Mouse (Mus musculus) CH12.LX (cell line): ENCODE measurements around the gene Acsbg2. TPM values are rescaled to one million over a fixed set of nuclear protein-coding genes. Genes with fewer than 3 reads are reported as not detected.

Experiments used
- DNase-seq: peaks from one replicate; pipeline ENCODE4 v3.0.0-alpha.2; 2013; ENCODE audit errors: extremely low read depth
- H3K27ac ChIP-seq: 2 replicates; pipeline ENCODE4 v1.5.1; 2012; ENCODE audit warnings: low read depth, mild to moderate bottlenecking, control low read depth, moderate library complexity; ENCODE audit not compliant: insufficient read depth
- H3K27me3 ChIP-seq: replicated peaks from 2 replicates; pipeline ENCODE3; 2012; ENCODE audit warnings: inconsistent platforms
- H3K36me3 ChIP-seq, 2 experiments: replicated peaks in 1 of 2; 2 replicates each; pipeline versions ENCODE3 to v1.6.1; 2012; ENCODE audit warnings: inconsistent platforms in 1 of 2, low read length in 1 of 2, mild to moderate bottlenecking in 1 of 2, mixed read lengths in 1 of 2, moderate library complexity in 1 of 2; ENCODE audit not compliant: control insufficient read depth in 1 of 2, insufficient read depth in 1 of 2
- H3K4me1 ChIP-seq, 2 experiments: 2 replicates each; pipeline ENCODE4 v1.6.1; 2012; ENCODE audit warnings: inconsistent platforms in 1 of 2, moderate library complexity in 1 of 2; ENCODE audit not compliant: insufficient read depth in 2 of 2, control insufficient read depth in 1 of 2
- H3K4me2 ChIP-seq: 2 replicates; pipeline ENCODE4 v1.6.1; 2012; ENCODE audit warnings: low read depth, mild to moderate bottlenecking, control low read depth; ENCODE audit not compliant: poor library complexity, insufficient read depth, severe bottlenecking
- H3K4me3 ChIP-seq, 3 experiments: fragments of 150-350 bp in 1 of 3; sonication (generic) in 1 of 3; replicated peaks in 1 of 3; 2 replicates each; pipeline versions ENCODE3 to v1.5.1; 2011 to 2012; ENCODE audit warnings: low read depth in 2 of 3, low read length in 2 of 3, mild to moderate bottlenecking in 2 of 3, moderate library complexity in 2 of 3, control low read depth in 1 of 3, improper control_type of control experiment in 1 of 3, inconsistent platforms in 1 of 3, mixed read lengths in 1 of 3; ENCODE audit not compliant: poor library complexity in 1 of 3
- H3K79me2 ChIP-seq: replicated peaks from 2 replicates; pipeline ENCODE4 v1.6.1; 2012; ENCODE audit warnings: mild to moderate bottlenecking, moderate library complexity; ENCODE audit not compliant: control insufficient read depth, poor library complexity, insufficient read depth, severe bottlenecking; ENCODE audit errors: extremely low read depth
- H3K9ac ChIP-seq: 2 replicates; pipeline ENCODE4 v1.6.1; 2012; ENCODE audit warnings: low read depth, mild to moderate bottlenecking, control low read depth, moderate library complexity; ENCODE audit not compliant: insufficient read depth
- H3K9me3 ChIP-seq: replicated peaks from 2 replicates; pipeline ENCODE3; 2012; ENCODE audit warnings: low read length, inconsistent platforms, mixed read lengths
- BHLHE40 ChIP-seq: IDR thresholded peaks from 2 replicates; pipeline ENCODE4 v1.6.1; 2011; ENCODE audit warnings: mild to moderate bottlenecking, low read depth, low read length, improper control_type of control experiment
- CHD2 ChIP-seq: IDR thresholded peaks from 2 replicates; pipeline ENCODE4 v1.6.1; 2011; ENCODE audit warnings: low read length, improper control_type of control experiment
- CTCF ChIP-seq, 2 experiments: IDR thresholded peaks in 1 of 2; conservative IDR thresholded peaks in 1 of 2; 2 replicates each; pipeline ENCODE4 v1.5.1; 2011 to 2012; ENCODE audit warnings: low read depth in 2 of 2, low read length in 2 of 2, improper control_type of control experiment in 1 of 2, inconsistent platforms in 1 of 2, mild to moderate bottlenecking in 1 of 2, moderate library complexity in 1 of 2
- E2F4 ChIP-seq: IDR thresholded peaks from 2 replicates; pipeline ENCODE4 v1.6.1; 2011; ENCODE audit warnings: low read depth, low read length, improper control_type of control experiment; ENCODE audit not compliant: insufficient replicate concordance
- EP300 ChIP-seq: IDR thresholded peaks from 2 replicates; pipeline ENCODE4 v1.6.1; 2011; ENCODE audit warnings: low read length, improper control_type of control experiment
- HCFC1 ChIP-seq: IDR thresholded peaks from 2 replicates; pipeline ENCODE4 v1.6.1; 2012; ENCODE audit warnings: low read depth, mild to moderate bottlenecking, inconsistent platforms, low read length, improper control_type of control experiment
- IRF4 ChIP-seq: IDR thresholded peaks from 2 replicates; pipeline ENCODE4 v1.6.1; 2014; ENCODE audit warnings: low read depth, mild to moderate bottlenecking, inconsistent platforms, low read length, improper control_type of control experiment
- JUN ChIP-seq: IDR thresholded peaks from 2 replicates; pipeline ENCODE4 v1.6.1; 2011; ENCODE audit warnings: low read depth, mild to moderate bottlenecking, low read length, improper control_type of control experiment, moderate library complexity; ENCODE audit not compliant: insufficient read depth
- JUND ChIP-seq: conservative IDR thresholded peaks from 2 replicates; pipeline ENCODE4 v1.6.1; 2011; ENCODE audit warnings: low read depth, low read length, improper control_type of control experiment
- KAT2A ChIP-seq: IDR thresholded peaks from 2 replicates; pipeline ENCODE4 v1.6.1; 2012; ENCODE audit warnings: low read length, improper control_type of control experiment, inconsistent platforms; ENCODE audit not compliant: insufficient replicate concordance
- MAFK ChIP-seq: IDR thresholded peaks from 2 replicates; pipeline ENCODE4 v1.6.1; 2011; ENCODE audit warnings: low read length, improper control_type of control experiment; ENCODE audit not compliant: insufficient replicate concordance
- MAX ChIP-seq: IDR thresholded peaks from 2 replicates; pipeline ENCODE4 v1.6.1; 2011; ENCODE audit warnings: low read length, improper control_type of control experiment
- MAZ ChIP-seq: IDR thresholded peaks from 2 replicates; pipeline ENCODE4 v1.6.1; 2012; ENCODE audit warnings: low read depth, mild to moderate bottlenecking, inconsistent platforms, low read length, improper control_type of control experiment, moderate library complexity
- MEF2A ChIP-seq: IDR thresholded peaks from 2 replicates; pipeline ENCODE4 v1.6.1; 2014; ENCODE audit warnings: low read depth, mild to moderate bottlenecking, inconsistent platforms, low read length, improper control_type of control experiment, borderline replicate concordance
- MXI1 ChIP-seq: IDR thresholded peaks from 2 replicates; pipeline ENCODE4 v1.6.1; 2011; ENCODE audit warnings: mild to moderate bottlenecking, low read depth, low read length, improper control_type of control experiment
- MYC ChIP-seq: IDR thresholded peaks from 2 replicates; pipeline ENCODE4 v1.6.1; 2011; ENCODE audit warnings: low read depth, mild to moderate bottlenecking, improper control_type of control experiment, low read length
- NELFE ChIP-seq: IDR thresholded peaks from 2 replicates; pipeline ENCODE4 v1.6.1; 2011; ENCODE audit warnings: low read depth, low read length, improper control_type of control experiment
- NRF1 ChIP-seq: IDR thresholded peaks from 2 replicates; pipeline ENCODE4 v1.6.1; 2014; ENCODE audit warnings: low read depth, mild to moderate bottlenecking, inconsistent platforms, low read length, improper control_type of control experiment, moderate library complexity
- PAX5 ChIP-seq: IDR thresholded peaks from 2 replicates; pipeline ENCODE4 v1.6.1; 2012; ENCODE audit warnings: low read length, inconsistent platforms, mixed read lengths
- POLR2A ChIP-seq: IDR thresholded peaks from 2 replicates; pipeline ENCODE4 v1.6.1; 2011; ENCODE audit warnings: low read depth, mild to moderate bottlenecking, improper control_type of control experiment, low read length
- POLR2AphosphoS2 ChIP-seq: IDR thresholded peaks from 2 replicates; pipeline ENCODE4 v1.6.1; 2011; ENCODE audit warnings: low read depth, low read length, improper control_type of control experiment
- RAD21 ChIP-seq: IDR thresholded peaks from 2 replicates; pipeline ENCODE4 v1.6.1; 2011; ENCODE audit warnings: low read depth, mild to moderate bottlenecking, low read length, improper control_type of control experiment, moderate library complexity
- RCOR1 ChIP-seq: conservative IDR thresholded peaks from 2 replicates; pipeline ENCODE4 v1.6.1; 2012; ENCODE audit warnings: low read depth, mild to moderate bottlenecking, inconsistent platforms, low read length, improper control_type of control experiment
- SIN3A ChIP-seq: IDR thresholded peaks from 2 replicates; pipeline ENCODE4 v1.6.1; 2012; ENCODE audit warnings: low read length, improper control_type of control experiment, inconsistent platforms
- SMC3 ChIP-seq: IDR thresholded peaks from 2 replicates; pipeline ENCODE4 v1.6.1; 2011; ENCODE audit warnings: low read depth, low read length, improper control_type of control experiment
- USF1 ChIP-seq: IDR thresholded peaks from 2 replicates; pipeline ENCODE4 v1.6.1; 2014; ENCODE audit warnings: low read depth, mild to moderate bottlenecking, inconsistent platforms, low read length, improper control_type of control experiment
- ZC3H11A ChIP-seq: IDR thresholded peaks from 2 replicates; pipeline ENCODE4 v1.6.1; 2012; ENCODE audit warnings: low read depth, mild to moderate bottlenecking, inconsistent platforms, low read length, improper control_type of control experiment
- ZKSCAN1 ChIP-seq: IDR thresholded peaks from 2 replicates; pipeline ENCODE4 v1.6.1; 2012; ENCODE audit warnings: low read depth, inconsistent platforms, low read length, improper control_type of control experiment, borderline replicate concordance
- ZMIZ1 ChIP-seq: IDR thresholded peaks from 2 replicates; pipeline ENCODE4 v1.6.1; 2012; ENCODE audit warnings: low read depth, mild to moderate bottlenecking, inconsistent platforms, low read length, improper control_type of control experiment
- ZNF384 ChIP-seq: IDR thresholded peaks from 2 replicates; pipeline ENCODE4 v1.6.1; 2012; ENCODE audit warnings: low read depth, low read length, improper control_type of control experiment, inconsistent platforms
- dilution Hi-C: fragments of 300-500 bp; cut with MboI; formaldehyde crosslinking; loops from 2 replicates; pipeline ENCODE4 v1.14.3; 2020; ENCODE audit warnings: low sequenced_read_pairs; ENCODE audit not compliant: extremely low pct_unique_long_range_greater_than_20kb, extremely low pct_ligation_motif_present
- in situ Hi-C: fragments of 300-500 bp; cut with MboI; formaldehyde crosslinking; loops from 3 replicates; pipeline ENCODE4 v1.14.3; 2019; ENCODE audit warnings: low sequenced_read_pairs, low pct_ligation_motif_present, low pct_unique_long_range_greater_than_20kb, mixed read lengths
- polyA plus RNA-seq: library from polyadenylated mRNA; unstranded; fragments of >175 nt; gene quantifications from 2 replicates; pipeline ENCODE4 v1.2.1, GENCODE M21; 2012; ENCODE audit warnings: low read depth; ENCODE audit not compliant: insufficient read length
- total RNA-seq, 2 experiments: library from RNA; depleted of rRNA; stranded (reverse); fragments of 300-350 nt in 1 of 2; fragments of >200 nt in 1 of 2; gene quantifications; 2 replicates each; pipeline ENCODE4 v1.2.3; 2012 to 2014

Acsbg2 gene
- total and polyA plus RNA-seq, 3 experiments: not detected

GRCm38 (mm10) chr17:56832918-56833317, 41.3 kb downstream of the Acsbg2 start:
- TF ChIP-seq USF1: no peak
- no peak for TF ChIP-seq JUN
- TF ChIP-seq ZC3H11A: no peak
- TF ChIP-seq ZMIZ1: no peak
- no peak for TF ChIP-seq POLR2A
- no peak for TF ChIP-seq MYC
- TF ChIP-seq HCFC1: no peak
- no peak for TF ChIP-seq NRF1
- no peak for TF ChIP-seq EP300
- TF ChIP-seq E2F4: no peak
- TF ChIP-seq RAD21: no peak
- no peak for TF ChIP-seq PAX5
- no peak for TF ChIP-seq NELFE
- TF ChIP-seq JUND: no peak
- TF ChIP-seq IRF4: no peak
- no peak for DNase-seq
- Histone ChIP-seq H3K9ac (no peak overlapping the region), H3K27ac (no peak overlapping the region), H3K27me3 (peaks cover 80% of the 10 kb centered on the region), H3K9me3 (no peaks in the 10 kb centered on the region), H3K4me3 (no peak overlapping the region), H3K4me1 (peaks cover 0 to 4% of the 10 kb centered on the region in 2 experiments; a peak in 2 of 4 replicates), H3K4me2 (no peak overlapping the region), H3K79me2 (no peaks in the 10 kb centered on the region), H3K36me3 (no peaks in the 10 kb centered on the region)
- in situ Hi-C loops (no loop called here), dilution Hi-C loops (no loop called here)

GRCm38 (mm10) chr17:56831111-56831816, 43.0 kb downstream of the Acsbg2 start:
- in situ Hi-C loops: no loop called here
- H3K4me1 ChIP-seq: peaks cover 0 to 4% of the 10 kb centered on the region in 2 experiments; a peak in 2 of 4 replicates
- TF ChIP-seq MAX (peak; percentile 58; the same call in 1 of the 2 replicates), PAX5 (no peak), EP300 (peak; percentile 32; the same call in 1 of the 2 replicates), RAD21 (peak; percentile 41), BHLHE40 (no peak), MEF2A (no peak), ZC3H11A (no peak), MAFK (no peak), ZKSCAN1 (peak; percentile 81; the same call in 1 of the 2 replicates), ZNF384 (peak; percentile 85), SIN3A (peak; percentile 87; the same call in 1 of the 2 replicates), KAT2A (no peak), SMC3 (peak; percentile 23), E2F4 (peak; percentile 53; the same call in 1 of the 2 replicates), NRF1 (peak; percentile 70), JUN (no peak), CHD2 (peak; percentile 70; the same call in 1 of the 2 replicates), MAZ (no peak), ZMIZ1 (no peak), MYC (no peak), POLR2AphosphoS2 (no peak), MXI1 (peak; percentile 58), CTCF (conservative IDR thresholded peaks at IDR 0.05 in 1 of 2, IDR thresholded peaks at IDR 0.05 in 1 of 2; ENCODE audit: low read depth in 2 of 2, low read length in 2 of 2) (peak in 1 of 2 experiments; percentile 53; a peak in 2 of 4 replicates), POLR2A (no peak), IRF4 (peak; percentile 63; the same call in 1 of the 2 replicates), RCOR1 (0 out of 2 replicates have a peak, but pooled peaks have one; percentile 49)

More at GRCm38 (mm10) chr17:56831111-56831816, 43.0 kb downstream of the Acsbg2 start:
- Histone ChIP-seq H3K9me3 (no peaks in the 10 kb centered on the region), H3K27me3 (peaks cover 77% of the 10 kb centered on the region), H3K4me2 (peak overlapping the region; percentile 79), H3K4me3 (peak overlapping the region in 2 of 3 experiments; percentile 24 to 28), H3K79me2 (no peaks in the 10 kb centered on the region), H3K9ac (no peak overlapping the region), H3K27ac (no peak overlapping the region), H3K36me3 (no peaks in the 10 kb centered on the region)
- dilution Hi-C loops: no loop called here
- DNase-seq: peak; percentile 97
